Mouse (Mus musculus) spleen, embryonic (tissue): ENCODE data around the gene Baiap2.

Experiments used
- CTCF ChIA-PET: fragments of 350-600 bp; sonication (Branson Sonifier 250); formaldehyde crosslinking; loops from one replicate; lab custom pipeline; 2022; lab: Charles Lee

Gene Baiap2

GRCm38 (mm10) chr11:119943428-119943988 is 945 bp downstream of the Baiap2 start:
- CTCF ChIA-PET, result no interaction called here

- CTCF ChIA-PET, result no interaction called here
Measured at GRCm38 (mm10) chr11:119945343-119945742, 2.8 kb downstream of the Baiap2 start.

GRCm38 (mm10) chr11:119947426-119947825 is 4.9 kb downstream of the Baiap2 start:
- CTCF ChIA-PET, result no interaction called here

GRCm38 (mm10) chr11:119947897-119948296 is 5.3 kb downstream of the Baiap2 start:
- CTCF ChIA-PET, result no interaction called here

- CTCF ChIA-PET, result no interaction called here
Measured at GRCm38 (mm10) chr11:119948305-119948704, 5.7 kb downstream of the Baiap2 start.

- CTCF ChIA-PET, result no interaction called here
Measured at GRCm38 (mm10) chr11:119948803-119949202, 6.2 kb downstream of the Baiap2 start.

GRCm38 (mm10) chr11:119950535-119950934 is 8.0 kb downstream of the Baiap2 start:
- CTCF ChIA-PET, result no interaction called here

GRCm38 (mm10) chr11:119951326-119951725 is 8.8 kb downstream of the Baiap2 start:
- CTCF ChIA-PET, result no interaction called here

- CTCF ChIA-PET, result interaction anchor here (0.6 kb wide), 1 partner anchor 40 kb away, joined by 5 read pairs; no protein-coding TSS in a partner anchor
Measured at GRCm38 (mm10) chr11:119952429-119953224, 10.1 kb downstream of the Baiap2 start.

GRCm38 (mm10) chr11:119954233-119954632 is 11.7 kb downstream of the Baiap2 start:
- CTCF ChIA-PET, result interaction anchor here (0.8 to 1.5 kb wide), 2 partner anchors 15 to 19 kb away, joined by 3 read pairs; no protein-coding TSS in a partner anchor

GRCm38 (mm10) chr11:119954749-119955337 is 12.3 kb downstream of the Baiap2 start:
- CTCF ChIA-PET, result interaction anchor here (0.8 to 1.5 kb wide), 2 partner anchors 16 to 20 kb away, joined by 3 read pairs; no protein-coding TSS in a partner anchor

- CTCF ChIA-PET, result interaction anchor here (0.8 kb wide), 1 partner anchor 21 kb away, joined by 3 read pairs; no protein-coding TSS in a partner anchor
Measured at GRCm38 (mm10) chr11:119955432-119955831, 12.9 kb downstream of the Baiap2 start.

- CTCF ChIA-PET, result interaction anchor here (0.5 kb wide), 1 partner anchor 464 kb away, joined by 5 read pairs; no protein-coding TSS in a partner anchor
Measured at GRCm38 (mm10) chr11:119956590-119956989, 14.0 kb downstream of the Baiap2 start.

GRCm38 (mm10) chr11:119958856-119959255 is 16.3 kb downstream of the Baiap2 start:
- CTCF ChIA-PET, result interaction anchor here (0.6 kb wide), 1 partner anchor 57 kb away, joined by 4 read pairs; no protein-coding TSS in a partner anchor

GRCm38 (mm10) chr11:119959714-119960113 is 17.2 kb downstream of the Baiap2 start:
- CTCF ChIA-PET, result no interaction called here

GRCm38 (mm10) chr11:119960671-119961070 is 18.1 kb downstream of the Baiap2 start:
- CTCF ChIA-PET, result no interaction called here

GRCm38 (mm10) chr11:119961511-119961910 is 18.9 kb downstream of the Baiap2 start:
- CTCF ChIA-PET, result no interaction called here

GRCm38 (mm10) chr11:119965053-119965452 is 22.5 kb downstream of the Baiap2 start:
- CTCF ChIA-PET, result interaction anchor here (0.7 kb wide), 1 partner anchor 60 kb away, joined by 3 read pairs; no protein-coding TSS in a partner anchor

- CTCF ChIA-PET, result no interaction called here
Measured at GRCm38 (mm10) chr11:119966294-119966693, 23.7 kb downstream of the Baiap2 start.

GRCm38 (mm10) chr11:119967401-119967800 is 24.8 kb downstream of the Baiap2 start:
- CTCF ChIA-PET, result no interaction called here

- CTCF ChIA-PET, result interaction anchor here (0.5 kb wide), 1 partner anchor 383 kb away, joined by 4 read pairs; no protein-coding TSS in a partner anchor
Measured at GRCm38 (mm10) chr11:119967892-119968291, 25.3 kb downstream of the Baiap2 start.
